9 mouse cellular contexts compared by ENCODE assay signal in the genomic region with DNA sequence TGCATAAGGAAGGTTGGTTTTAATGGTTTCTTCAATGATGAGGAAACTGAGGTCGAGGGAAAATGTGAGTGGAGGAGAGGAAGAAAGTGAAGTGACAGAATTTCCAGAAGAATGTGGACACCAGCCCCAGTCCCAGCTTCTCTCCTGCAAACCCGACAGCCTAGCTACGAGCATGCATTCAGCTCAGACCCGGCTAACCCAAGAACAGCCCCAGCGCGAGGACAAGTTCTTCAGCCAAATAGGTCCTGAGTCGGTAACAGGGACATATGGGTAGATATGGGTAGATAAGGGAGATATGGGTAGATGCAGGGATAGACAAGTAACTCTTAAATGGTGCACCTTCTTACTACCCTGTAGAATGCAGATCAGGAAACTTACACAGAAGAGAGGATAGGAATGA. TPM values are rescaled to one million over a fixed set of nuclear protein-coding genes. Genes with fewer than 3 reads are reported as not detected.
DNase-seq lines count a peak whose midpoint lies in the region; ATAC-seq lines count a peak whose summit lies in the region.
"Had no signal": no experiment of that assay in that cellular context is flagged by ENCODE, and none has a peak within 500 bp of the region (broad histone marks: within the 10 kb centered on the region; RNA-seq: fewer than 3 reads in every experiment).

No protein-coding gene starts in this region.

- peak overlapping the region; percentile 94; the same call in 1 of the 2 replicates for H3K27ac ChIP-seq in heart, embryonic 10.5 days
- peak overlapping the region; percentile 95; the same call in 1 of the 2 replicates for H3K27ac ChIP-seq in embryonic facial prominence, embryonic 10.5 days (replicated peaks)
- no peak overlapping the region for H3K27ac ChIP-seq in hindbrain, embryonic 15.5 days (replicated peaks)
- no peak overlapping the region for H3K27ac ChIP-seq in midbrain, embryonic 12.5 days (replicated peaks)

- ATAC-seq in hindbrain, embryonic 15.5 days (ENCODE audit: low FRiP score, low read depth) = no peak
- ATAC-seq in midbrain, embryonic 12.5 days (ENCODE audit: low FRiP score, low read depth) = no peak

- H3K27me3 ChIP-seq in heart, embryonic 10.5 days (ENCODE audit: insufficient read depth, poor library complexity, severe bottlenecking) = no peaks in the 10 kb centered on the region
- no peaks in the 10 kb centered on the region for H3K27me3 ChIP-seq in embryonic facial prominence, embryonic 10.5 days (replicated peaks; ENCODE audit: low read depth, poor library complexity, severe bottlenecking)
- no peaks in the 10 kb centered on the region for H3K27me3 ChIP-seq in hindbrain, embryonic 15.5 days
- H3K27me3 ChIP-seq in midbrain, embryonic 12.5 days = peaks cover 13% of the 10 kb centered on the region; the same call in 1 of the 2 replicates

- DNase-seq in heart, embryonic 10.5 days (ENCODE audit: low spot score) = no peak
- no peak for DNase-seq in heart, adult 18-20 months
- DNase-seq in embryonic facial prominence, embryonic 10.5 days (ENCODE audit: low spot score) = no peak
- DNase-seq in spleen, postnatal 4 days (ENCODE audit: low spot score in 2 of 2) = no peak
- no peak for DNase-seq in frontal cortex, adult 2 months (ENCODE audit: extremely low spot score in 1 of 2, low spot score in 1 of 2)
- DNase-seq in cerebellum, postnatal 10 days = no peak
- DNase-seq: adrenal gland, postnatal 36 days had no signal

- peak overlapping the region; percentile 67 for H3K4me2 ChIP-seq in hindbrain, embryonic 15.5 days
- peak overlapping the region; percentile 72 for H3K4me2 ChIP-seq in midbrain, embryonic 12.5 days (replicated peaks)

- H3K36me3 ChIP-seq in heart, embryonic 10.5 days = no peaks in the 10 kb centered on the region
- H3K36me3 ChIP-seq in embryonic facial prominence, embryonic 10.5 days (replicated peaks) = no peaks in the 10 kb centered on the region
- no peaks in the 10 kb centered on the region for H3K36me3 ChIP-seq in hindbrain, embryonic 15.5 days
- H3K36me3 ChIP-seq in midbrain, embryonic 12.5 days = no peaks in the 10 kb centered on the region

- H3K4me3 ChIP-seq in heart, embryonic 10.5 days = peak overlapping the region; percentile 73; the same call in 1 of the 2 replicates
- peak overlapping the region; percentile 80 for H3K4me3 ChIP-seq in embryonic facial prominence, embryonic 10.5 days
- H3K4me3 ChIP-seq in hindbrain, embryonic 15.5 days = peak overlapping the region; percentile 82; the same call in 1 of the 2 replicates
- H3K4me3 ChIP-seq in midbrain, embryonic 12.5 days = peak overlapping the region; percentile 69; the same call in 1 of the 2 replicates

- no peak overlapping the region for H3K9ac ChIP-seq in hindbrain, embryonic 15.5 days
- H3K9ac ChIP-seq in midbrain, embryonic 12.5 days (replicated peaks) = 0 out of 2 replicates have a peak overlapping the region, but pooled peaks have one; percentile 63

- H3K9me3 ChIP-seq in heart, embryonic 10.5 days = no peaks in the 10 kb centered on the region
- no peaks in the 10 kb centered on the region for H3K9me3 ChIP-seq in embryonic facial prominence, embryonic 10.5 days
- H3K9me3 ChIP-seq in hindbrain, embryonic 15.5 days = no peaks in the 10 kb centered on the region
- H3K9me3 ChIP-seq in midbrain, embryonic 12.5 days = no peaks in the 10 kb centered on the region

- H3K4me1 ChIP-seq in heart, embryonic 10.5 days = peaks cover 62% of the 10 kb centered on the region
- peaks cover 63% of the 10 kb centered on the region for H3K4me1 ChIP-seq in embryonic facial prominence, embryonic 10.5 days
- H3K4me1 ChIP-seq in hindbrain, embryonic 15.5 days (replicated peaks) = peaks cover 37% of the 10 kb centered on the region
- peaks cover 52% of the 10 kb centered on the region for H3K4me1 ChIP-seq in midbrain, embryonic 12.5 days

- 67% methylated on average over 7 of the region's 7 CpGs for WGBS in heart, embryonic 10.5 days
- 87% methylated on average over 7 of the region's 7 CpGs for WGBS in embryonic facial prominence, embryonic 10.5 days
- WGBS in hindbrain, embryonic 15.5 days = 72% methylated on average over 7 of the region's 7 CpGs
- WGBS in midbrain, embryonic 12.5 days = 67% methylated on average over 7 of the region's 7 CpGs

RNA-seq across cellular contexts. Expression of a gene that starts 1.4 kb away (rescaled TPM):
- polyA plus RNA-seq in heart, embryonic 10.5 days (2016; fragmentation: Nextera tagmentation; extraction: Ambion mirVana) = 5.2 and 5.8 TPM in 2 replicates
- total RNA-seq in heart, adult 18-20 months (2021) = 1 to 10 TPM; 3.9 to 5.2 TPM
- 7.4 and 7.5 TPM in 2 replicates for polyA plus RNA-seq in embryonic facial prominence, embryonic 10.5 days (2016; fragmentation: Nextera tagmentation; extraction: Ambion mirVana)
- 2.1 and 2.2 TPM in 2 replicates for polyA plus RNA-seq in hindbrain, embryonic 15.5 days (2015; fragmentation: Nextera tagmentation; extraction: Ambion mirVana)
- polyA plus RNA-seq in midbrain, embryonic 12.5 days (2016; fragmentation: Nextera tagmentation; extraction: Ambion mirVana) = 3.5 and 4.0 TPM in 2 replicates
- polyA plus RNA-seq in frontal cortex, adult 2 months (2012; rRNA removed) = 1.3 and 1.4 TPM in 2 replicates

Comparison
In these comparisons a context has a peak if more than half of its experiments do, and no peak if none do; other contexts are left out.
1. H3K27ac ChIP-seq: peak in heart, embryonic 10.5 days (single experiment) and embryonic facial prominence, embryonic 10.5 days (single experiment); none in hindbrain, embryonic 15.5 days (single experiment) and midbrain, embryonic 12.5 days (single experiment).
2. Peak in every context shown above with its lines, with median percentiles within 50 percentile points of each other: H3K4me3 ChIP-seq.